Mouse (Mus musculus) gonadal fat pad, adult 2 months (tissue): ENCODE measurements at regions not wholly inside any gene's neighbourhood (a gene's known extent, or its start where the extent isn't known, plus 50 kb on each side); places are given as distances from the start of the nearest gene placed in this dataset.

ENCODE experiments used
- DNase-seq: peaks from one replicate; pipeline ENCODE4 v3.0.0-alpha.2; 2012; ENCODE audit warnings: low read depth

DNA sequence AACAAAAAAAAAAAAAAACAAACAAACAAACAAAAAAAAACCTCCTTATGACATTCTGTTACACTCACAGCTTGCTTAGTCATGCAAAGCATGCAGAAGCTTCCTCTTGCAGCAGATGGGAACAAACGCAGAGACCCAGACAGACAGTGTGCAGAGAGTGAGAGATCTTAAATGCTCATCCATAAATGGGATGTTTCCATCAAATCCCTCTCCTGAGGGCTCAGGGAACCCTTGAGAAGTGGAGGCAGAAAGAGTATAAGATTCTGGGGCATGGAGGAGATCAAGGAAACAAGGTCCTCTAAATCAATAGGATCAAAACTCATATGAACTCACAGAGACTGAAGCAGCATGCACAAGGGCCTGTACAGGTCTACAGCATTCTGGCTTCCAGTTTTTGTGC, 52.5 kb downstream of the Adm start:
- no peak for DNase-seq

GRCm38 (mm10) chr7:110682911-110683310, 55.5 kb downstream of the Adm start:
- DNase-seq = no peak

DNA sequence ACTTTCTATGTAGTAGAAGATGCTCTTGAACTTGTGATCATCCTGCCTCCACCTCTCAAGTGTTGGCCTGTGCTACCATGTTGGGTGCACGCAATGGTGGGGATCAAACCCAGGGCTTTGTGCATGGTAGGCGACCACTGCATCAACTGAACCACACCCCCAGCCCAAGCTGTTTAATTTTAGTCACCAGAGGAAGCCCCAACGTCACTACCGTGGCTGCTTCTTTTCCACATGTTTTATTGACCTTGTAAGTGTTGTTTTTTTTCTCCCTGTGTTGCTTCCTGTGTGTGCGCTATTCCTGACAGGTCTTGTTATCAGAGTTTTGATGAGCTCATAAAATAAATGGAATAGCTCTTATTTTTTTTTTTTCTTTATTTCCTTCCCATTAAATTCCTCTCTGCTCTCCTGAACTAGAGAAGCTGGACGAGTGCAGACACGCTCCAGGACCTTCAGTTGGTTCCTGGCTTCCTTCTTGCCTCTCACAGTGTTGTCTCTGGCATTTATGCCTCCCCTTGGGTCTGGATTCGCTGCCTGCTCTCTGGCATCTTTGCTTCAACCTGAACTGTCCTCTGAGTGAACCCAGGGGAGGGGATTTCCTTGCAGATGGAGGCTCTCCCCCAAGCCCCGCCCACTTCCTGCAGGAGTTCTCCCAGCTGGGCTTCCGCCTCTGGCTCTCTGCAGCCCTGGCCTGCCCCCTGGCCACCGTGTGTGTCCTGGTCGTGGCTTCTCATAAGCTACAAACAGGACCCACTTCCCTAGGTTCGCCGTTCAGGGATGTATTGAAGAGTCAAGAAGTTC, 61.6 kb downstream of the Adm start:
- DNase-seq = peak; percentile 57

GRCm38 (mm10) chr7:110690241-110690640, 62.8 kb downstream of the Adm start:
- DNase-seq = no peak

DNA sequence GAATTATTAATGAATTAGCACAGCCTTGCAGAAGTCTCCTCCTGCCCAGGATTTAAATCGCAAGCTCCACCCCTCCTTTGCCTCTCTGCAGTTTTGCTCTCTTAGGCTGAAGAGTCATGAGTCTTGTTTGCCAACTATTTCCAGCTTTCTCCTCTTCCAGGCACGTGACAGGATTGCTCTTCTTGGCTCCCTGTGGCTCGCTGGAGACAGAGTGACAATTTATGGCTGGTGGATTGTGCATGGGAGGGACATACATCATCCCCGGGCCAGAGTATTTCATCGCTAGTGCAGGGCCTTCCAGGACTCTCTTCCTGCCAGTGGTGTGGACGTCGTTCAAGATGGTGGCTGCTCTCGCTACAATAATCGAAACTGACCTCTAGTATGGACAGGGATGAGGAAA, 63.4 kb downstream of the Adm start:
- peak; percentile 66 for DNase-seq

GRCm38 (mm10) chr7:110694262-110694661, 66.8 kb downstream of the Adm start:
- DNase-seq = no peak

DNA sequence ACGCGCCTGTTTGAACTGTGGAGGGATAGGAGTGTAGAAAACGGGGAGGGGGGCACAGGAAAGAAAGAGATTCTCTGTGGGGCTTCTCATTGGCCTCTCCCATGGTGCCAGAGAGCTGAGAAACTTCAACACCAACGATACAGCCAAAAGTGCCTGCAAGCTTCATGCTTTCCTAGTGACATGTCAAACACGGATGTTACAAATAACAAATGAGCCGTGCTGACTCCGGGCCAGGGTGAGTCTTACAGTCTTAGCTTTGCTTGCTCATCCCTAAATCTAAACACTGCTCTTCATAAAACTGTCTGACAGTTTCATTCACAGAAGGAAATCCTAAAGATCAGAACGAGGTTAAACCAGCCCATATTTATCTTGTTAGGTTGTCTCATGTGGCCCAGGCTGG, 68.3 kb downstream of the Adm start:
- no peak for DNase-seq

DNA sequence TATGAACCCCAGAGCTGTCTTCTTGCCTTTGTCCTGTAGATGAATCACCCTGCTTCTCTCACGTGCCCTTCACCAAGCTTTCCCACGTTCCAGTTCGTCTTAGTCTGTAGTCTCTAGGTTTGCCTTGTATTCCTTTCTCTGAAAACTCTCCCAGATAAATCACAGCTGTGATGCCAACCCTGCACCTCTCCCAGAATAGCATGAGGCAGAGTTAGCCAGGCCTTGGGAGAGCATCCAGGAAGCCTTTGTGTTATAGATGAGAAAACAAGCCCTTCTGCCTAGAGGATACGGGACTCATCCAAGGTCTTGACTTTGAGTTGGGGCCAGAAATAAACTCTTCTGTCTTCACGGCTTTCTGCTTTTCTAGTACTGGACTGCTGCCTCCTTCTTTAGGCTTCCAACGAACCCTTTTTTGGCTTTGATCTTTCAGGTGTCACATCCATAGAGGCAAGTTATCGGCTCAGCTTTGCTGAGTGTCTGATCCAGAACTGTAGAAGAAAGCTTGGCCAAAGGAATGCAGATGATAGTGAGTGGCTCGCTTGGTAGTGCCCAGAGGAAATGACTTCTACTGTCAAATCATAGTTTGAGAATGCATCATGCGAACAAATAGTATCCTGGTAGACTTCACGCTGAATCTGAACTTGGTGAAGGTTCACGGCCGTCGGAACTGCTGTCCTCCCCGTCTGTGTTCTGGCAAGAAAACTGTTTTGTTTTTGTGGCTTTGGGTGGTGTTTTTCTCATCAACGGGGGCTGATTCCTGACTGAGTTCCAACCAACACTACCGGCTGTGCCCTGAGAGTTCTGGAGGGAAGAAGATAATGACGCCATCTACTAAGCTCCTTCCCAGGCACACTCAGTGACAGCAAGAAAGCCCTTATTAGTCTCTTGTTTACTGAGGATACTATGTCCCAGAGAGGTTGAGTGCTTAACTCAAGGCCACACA, 69.5 kb upstream of the Ampd3 start:
- DNase-seq = no peak

DNA sequence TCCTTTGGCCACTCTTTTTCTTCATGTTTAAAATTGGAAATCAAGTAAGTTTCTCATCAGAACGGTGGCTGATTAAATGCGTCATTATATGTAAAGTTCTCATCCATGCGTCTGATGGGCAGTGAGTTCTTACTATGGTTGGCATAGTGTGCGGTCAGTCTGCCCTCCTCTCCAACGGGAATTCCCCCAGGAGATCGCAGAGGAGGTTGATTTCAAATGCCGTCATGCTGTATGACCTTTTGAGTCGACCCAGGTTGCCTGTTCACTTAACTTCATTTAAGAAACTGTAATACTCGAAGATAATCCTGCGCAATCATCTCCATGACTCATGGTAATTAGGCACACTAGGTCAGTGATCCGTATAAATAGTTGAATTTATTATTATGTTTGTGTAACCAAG, 68.4 kb upstream of the Ampd3 start:
- DNase-seq = no peak

DNA sequence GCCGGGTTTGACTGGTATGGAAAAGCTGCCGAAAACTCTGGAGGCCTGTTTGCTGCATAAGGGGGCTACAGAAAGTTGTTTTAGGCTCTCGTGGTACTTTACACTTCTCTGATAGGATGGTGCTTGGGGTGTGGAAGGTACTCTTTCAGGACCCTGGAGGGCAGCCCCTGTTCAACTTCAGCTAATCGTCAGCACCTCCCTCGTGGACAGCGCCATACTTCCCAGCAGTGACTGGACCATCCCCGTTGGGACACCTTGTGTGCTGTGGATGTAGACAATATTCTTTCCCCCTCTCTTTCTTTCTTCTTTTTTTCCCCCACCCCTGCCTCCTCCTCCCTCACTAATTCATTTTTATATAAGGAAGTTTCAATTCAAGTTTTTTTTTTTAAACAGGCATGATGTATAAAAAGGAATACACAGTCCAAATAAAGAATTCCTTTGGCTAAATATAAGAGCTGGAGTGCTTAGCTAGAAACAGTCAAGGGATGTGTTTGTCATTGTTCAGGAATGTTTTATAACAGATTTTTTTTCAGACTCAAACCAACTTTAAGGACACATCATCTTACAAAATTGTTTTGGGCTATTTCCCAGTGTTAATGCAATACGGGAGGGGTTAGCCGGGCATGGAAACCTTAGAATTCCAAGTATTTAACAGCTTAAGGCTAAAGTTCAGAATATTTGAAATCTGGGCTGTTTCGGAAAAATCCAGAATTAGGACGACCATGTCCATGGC, 66.2 kb upstream of the Ampd3 start:
- no peak for DNase-seq

- DNase-seq = no peak
These were observed 65.6 kb upstream of the Ampd3 start for GRCm38 (mm10) chr7:110702414-110702783.

GRCm38 (mm10) chr7:110705311-110706000, 62.5 kb upstream of the Ampd3 start:
- no peak for DNase-seq

GRCm38 (mm10) chr7:110706001-110706695, 61.9 kb upstream of the Ampd3 start:
- DNase-seq = no peak

DNA sequence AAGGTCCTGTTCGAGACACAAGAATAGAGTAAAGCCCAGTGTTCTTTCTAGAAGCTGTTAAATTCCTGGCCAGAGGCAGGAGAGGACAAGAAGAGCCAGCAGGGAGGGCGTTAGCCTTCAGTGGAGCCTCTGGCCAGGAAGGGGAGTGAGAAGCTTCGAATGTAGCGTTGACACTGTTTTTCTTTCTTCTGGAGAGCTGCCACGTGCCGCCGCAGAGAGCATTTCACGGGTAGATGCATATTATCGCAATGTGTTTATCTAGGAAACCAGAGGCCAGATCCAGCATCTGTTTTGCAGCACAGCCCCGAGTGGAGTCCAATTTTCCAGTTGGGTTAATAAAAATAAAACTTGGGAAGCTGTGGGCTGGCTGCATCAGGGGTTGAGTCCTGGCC, 61.3 kb upstream of the Ampd3 start:
- no peak for DNase-seq

DNA sequence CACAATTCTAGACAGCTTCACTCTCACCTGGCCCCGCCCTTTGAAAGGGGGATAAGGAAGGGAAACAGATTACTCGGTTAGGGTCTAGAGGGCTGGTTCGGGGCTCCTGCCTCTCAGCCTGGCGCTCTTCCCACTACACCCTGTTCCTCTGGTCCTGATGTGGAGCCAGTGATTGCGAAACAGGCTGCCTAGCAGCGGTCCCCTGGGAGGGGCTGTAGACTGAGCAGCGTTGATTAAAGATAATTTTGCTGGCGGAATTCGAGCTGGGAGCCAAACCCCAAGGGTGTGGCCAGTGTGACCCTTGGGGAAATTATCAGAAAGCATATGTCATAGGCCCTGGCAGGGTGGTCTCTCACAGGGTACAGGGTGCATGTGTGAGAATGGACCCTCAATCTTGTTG, 59.9 kb upstream of the Ampd3 start:
- DNase-seq = no peak

- no peak for DNase-seq
These were observed 59.2 kb upstream of the Ampd3 start for GRCm38 (mm10) chr7:110708781-110709180.

- no peak for DNase-seq
These were observed 58.4 kb upstream of the Ampd3 start for GRCm38 (mm10) chr7:110709606-110710005.

- no peak for DNase-seq
These were observed 57.6 kb upstream of the Ampd3 start for GRCm38 (mm10) chr7:110710256-110710962.

DNA sequence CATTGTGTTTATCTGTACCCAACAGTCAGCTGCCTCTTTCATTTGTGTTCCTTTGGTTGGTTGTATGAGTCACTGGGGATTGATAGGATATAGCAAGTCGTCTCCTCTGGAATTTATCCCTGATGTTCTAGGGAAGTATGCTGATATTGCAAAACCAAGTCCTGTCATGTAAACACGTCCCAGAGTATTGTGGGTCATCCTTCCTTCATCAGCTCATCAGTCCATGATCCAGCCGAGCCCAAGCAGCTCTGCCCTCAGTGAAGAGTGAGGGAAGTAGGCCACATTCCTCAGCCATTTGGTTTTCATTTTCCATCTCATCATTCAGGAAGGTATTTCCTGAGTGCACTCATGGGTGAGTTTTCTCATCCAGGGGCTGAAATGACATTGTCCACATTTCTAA, 54.3 kb upstream of the Ampd3 start:
- no peak for DNase-seq

DNA sequence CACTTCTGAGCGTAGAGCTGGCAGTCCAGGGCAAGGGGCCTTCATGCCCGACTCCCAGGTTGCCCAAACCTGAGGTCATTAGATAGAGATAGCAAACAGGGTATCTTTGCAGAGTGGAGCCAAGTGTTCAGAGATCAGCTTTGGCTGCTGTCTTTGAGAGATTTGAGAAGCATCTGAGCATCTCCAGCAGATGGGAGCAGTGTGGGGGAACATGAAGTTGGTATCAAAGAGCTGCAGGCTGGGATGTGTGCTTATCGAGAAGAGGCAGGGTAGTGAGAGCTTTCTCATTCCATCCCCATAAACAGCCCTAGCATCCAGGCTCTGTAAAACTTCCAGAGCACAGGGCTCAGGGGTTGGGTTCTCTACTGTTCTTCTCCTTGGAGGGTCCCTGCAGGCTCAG, 52.9 kb upstream of the Ampd3 start:
- DNase-seq = no peak
